Mouse (Mus musculus) spleen, adult 2 months (tissue): Measurements from ENCODE around the gene Clcn1. TPM values are rescaled to one million over a fixed set of nuclear protein-coding genes. Genes with fewer than 3 reads are reported as not detected.

Source experiments
- DNase-seq, 2 experiments: peaks; one replicate each; pipeline versions ENCODE4 v3.0.0 to v3.0.0-alpha.2; 2012 to 2021; ENCODE audit warnings: low spot score in 2 of 2, low read depth in 1 of 2
- H3K27ac ChIP-seq: fragments of 200-500 bp; 2 replicates; pipeline ENCODE4 v1.5.1; 2012; ENCODE audit warnings: low read length, inconsistent platforms; ENCODE audit not compliant: insufficient read depth
- H3K27me3 ChIP-seq: fragments of 200-500 bp; 2 replicates; pipeline ENCODE4 v1.6.1; 2012; ENCODE audit warnings: mild to moderate bottlenecking, moderate library complexity, low read length, inconsistent platforms; ENCODE audit not compliant: control insufficient read depth, insufficient read depth
- H3K36me3 ChIP-seq: fragments of 200-500 bp; 2 replicates; pipeline ENCODE4 v1.6.1; 2012; ENCODE audit warnings: mild to moderate bottlenecking, low read length, inconsistent platforms; ENCODE audit not compliant: control insufficient read depth, insufficient read depth
- H3K4me1 ChIP-seq: fragments of 200-500 bp; 2 replicates; pipeline ENCODE4 v1.6.1; 2011; ENCODE audit warnings: inconsistent platforms; ENCODE audit not compliant: control insufficient read depth, insufficient read depth, insufficient read length
- H3K4me3 ChIP-seq: fragments of 200-500 bp; 2 replicates; pipeline ENCODE4 v1.5.1; 2011; ENCODE audit warnings: mild to moderate bottlenecking, inconsistent platforms; ENCODE audit not compliant: insufficient read depth, insufficient read length; ENCODE audit errors: extremely low read depth
- CTCF ChIP-seq: fragments of 200-500 bp; IDR thresholded peaks from 2 replicates; pipeline ENCODE4 v1.5.1; 2011; ENCODE audit warnings: mild to moderate bottlenecking, inconsistent platforms; ENCODE audit not compliant: insufficient read depth, insufficient read length, insufficient replicate concordance; ENCODE audit errors: extremely low read depth
- POLR2A ChIP-seq: fragments of 200-500 bp; IDR thresholded peaks from 2 replicates; pipeline ENCODE4 v1.6.1; 2011; ENCODE audit warnings: low read depth, low read length, inconsistent platforms
- WGBS: fragments of 180-500 bp; shearing (Covaris S2); methylation state at CpG from one replicate; pipeline ENCODE4 v1.1.7; 2018; 5-methylcytosine and 5-hydroxymethylcytosine counted together
- polyA plus RNA-seq: library from polyadenylated mRNA; depleted of rRNA; stranded (reverse); fragments of >200 nt; gene quantifications from 2 replicates; pipeline ENCODE4 v1.2.3, GENCODE M21; 2012; rRNA removed

The Clcn1 gene
- 0.18 and 0.26 TPM in 2 replicates for polyA plus RNA-seq

DNA sequence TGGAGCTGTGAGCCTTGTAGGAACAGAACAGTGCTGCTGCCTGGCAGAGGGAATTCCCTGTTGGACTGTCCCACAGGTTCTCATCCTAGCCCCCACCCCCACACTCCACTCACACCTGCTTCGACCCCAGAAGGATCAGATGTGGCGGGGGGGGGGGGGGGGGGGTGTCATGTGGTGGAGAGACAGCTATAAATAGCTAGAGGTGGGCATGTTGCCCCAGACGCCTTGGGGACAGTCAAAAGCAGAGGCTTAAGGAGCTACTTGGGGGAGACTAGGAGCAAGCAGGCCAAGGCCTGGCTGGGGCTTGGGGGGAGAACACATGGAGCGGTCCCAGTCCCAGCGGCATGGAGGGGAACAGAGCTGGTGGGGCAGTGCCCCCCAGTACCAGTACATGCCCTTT, at the start of gene Clcn1:
Gene Clcn1 (plus strand): TSS at position 238 of the 400 bp plus-strand sequence.
- WGBS = 67% methylated on average over 5 of the region's 5 CpGs
- H3K36me3 ChIP-seq = peaks cover 12% of the 10 kb centered on the region
- H3K27ac ChIP-seq = no peak within 1 kb of the TSS
- no peak for DNase-seq
- no peaks in the 10 kb centered on the region for H3K27me3 ChIP-seq
- H3K4me1 ChIP-seq = no peaks in the 10 kb centered on the region; the same call in 1 of the 2 replicates
- TF ChIP-seq POLR2A = no peak
- TF ChIP-seq CTCF = no peak
- H3K4me3 ChIP-seq = no peak within 1 kb of the TSS

- H3K4me1 ChIP-seq = no peaks in the 10 kb centered on the region
- TF ChIP-seq CTCF = no peak
- TF ChIP-seq POLR2A = no peak
- 83% methylated on average over 6 of the region's 6 CpGs for WGBS
Measured at GRCm38 (mm10) chr6:42237276-42237805, 49.1 kb upstream of the Clcn1 start.

GRCm38 (mm10) chr6:42241311-42242045, 45.0 kb upstream of the Clcn1 start:
- TF ChIP-seq POLR2A = no peak
- no peak for TF ChIP-seq CTCF
- Histone ChIP-seq H3K27me3 (peaks cover 2% of the 10 kb centered on the region; the same call in 1 of the 2 replicates), H3K36me3 (no peaks in the 10 kb centered on the region), H3K4me1 (no peaks in the 10 kb centered on the region; the same call in 1 of the 2 replicates), H3K4me3 (no peak overlapping the region), H3K27ac (no peak overlapping the region)
- WGBS = 85% methylated on average over 6 of the region's 6 CpGs
- no peak for DNase-seq

More at GRCm38 (mm10) chr6:42237276-42237805, 49.1 kb upstream of the Clcn1 start:
- Histone ChIP-seq H3K27me3 (peaks cover 2% of the 10 kb centered on the region; the same call in 1 of the 2 replicates), H3K27ac (no peak overlapping the region), H3K4me3 (no peak overlapping the region), H3K36me3 (no peaks in the 10 kb centered on the region)
- DNase-seq = no peak

DNA sequence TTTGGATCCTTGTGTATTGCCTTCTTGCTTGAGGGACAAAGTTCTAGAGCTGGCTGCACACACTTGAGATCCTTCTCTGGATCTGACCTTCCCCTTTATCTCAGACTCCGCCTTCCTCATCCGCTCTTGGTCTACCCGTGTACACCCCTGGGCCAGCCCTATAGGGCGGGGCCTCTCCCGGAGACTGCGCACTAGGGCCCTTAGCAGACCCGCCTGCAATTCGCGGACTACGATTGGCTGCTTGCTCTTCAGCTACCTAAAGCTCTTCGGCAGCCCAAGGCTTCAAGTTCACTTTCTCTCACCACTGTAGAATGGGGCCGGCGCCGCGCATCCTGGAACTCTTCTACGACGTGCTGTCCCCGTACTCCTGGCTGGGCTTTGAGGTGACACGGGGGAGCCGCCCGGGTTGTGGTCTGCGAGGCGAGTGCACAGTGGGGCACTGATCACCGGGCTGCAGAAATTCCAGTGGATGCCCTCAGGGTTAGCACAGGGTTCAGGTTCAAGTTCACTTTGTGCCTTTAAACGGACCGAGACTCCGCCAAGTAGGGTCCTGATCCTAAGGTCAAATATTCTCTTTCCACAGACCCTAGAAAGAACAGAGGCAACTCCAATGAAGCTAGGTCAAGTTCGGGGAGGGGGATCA, 40.7 kb upstream of the Clcn1 start, which contains the start of gene Gstk1:
Gene Gstk1 (plus strand): TSS at position 225 of the 643 bp plus-strand sequence.
- peak within 1 kb of the TSS; percentile 44; the same call in 1 of the 2 replicates for H3K27ac ChIP-seq
- no peaks in the 10 kb centered on the region for H3K27me3 ChIP-seq
- TF ChIP-seq CTCF (no peak), POLR2A (peak; percentile 8; the same call in 1 of the 2 replicates)
- peak within 1 kb of the TSS; percentile 64 for H3K4me3 ChIP-seq
- H3K36me3 ChIP-seq = no peaks in the 10 kb centered on the region
- no peaks in the 10 kb centered on the region; the same call in 1 of the 2 replicates for H3K4me1 ChIP-seq
- WGBS = 3% methylated on average over 28 of the region's 28 CpGs
- peak; percentile 77 to 81 for DNase-seq

GRCm38 (mm10) chr6:42247173-42247572, 39.3 kb upstream of the Clcn1 start:
- no peak for DNase-seq
- H3K36me3 ChIP-seq = no peaks in the 10 kb centered on the region
- no peaks in the 10 kb centered on the region for H3K27me3 ChIP-seq
- TF ChIP-seq POLR2A (no peak), CTCF (no peak)
- H3K4me1 ChIP-seq = no peaks in the 10 kb centered on the region; the same call in 1 of the 2 replicates
- no peak overlapping the region for H3K27ac ChIP-seq
- no peak overlapping the region for H3K4me3 ChIP-seq
- WGBS = 76% methylated on average over 8 of the region's 8 CpGs

DNA sequence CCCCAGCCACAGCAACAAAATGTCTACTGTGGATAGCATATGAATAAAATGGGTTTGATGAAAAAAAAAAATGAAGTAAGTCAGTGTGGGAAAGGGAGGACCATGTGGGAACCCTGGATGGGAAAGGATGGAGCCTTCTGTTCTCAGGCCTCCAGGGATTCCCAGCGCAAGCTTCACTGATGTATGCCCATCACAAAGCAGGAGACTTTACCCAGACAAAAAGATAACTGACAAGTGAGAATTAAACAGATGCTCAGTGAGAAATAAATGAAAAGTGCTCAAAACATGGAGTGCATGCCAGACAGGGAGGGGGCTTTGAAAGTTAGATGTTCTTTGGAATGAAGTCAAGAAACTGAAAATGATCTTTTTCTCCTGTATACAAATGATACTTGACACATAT, 38.5 kb upstream of the Clcn1 start:
- H3K27ac ChIP-seq = no peak overlapping the region
- H3K4me1 ChIP-seq = no peaks in the 10 kb centered on the region; the same call in 1 of the 2 replicates
- no peaks in the 10 kb centered on the region for H3K27me3 ChIP-seq
- 97% methylated on average over 1 of the region's 1 CpGs for WGBS
- no peaks in the 10 kb centered on the region for H3K36me3 ChIP-seq
- no peak for DNase-seq
- no peak overlapping the region for H3K4me3 ChIP-seq
- TF ChIP-seq CTCF (no peak), POLR2A (no peak)

DNA sequence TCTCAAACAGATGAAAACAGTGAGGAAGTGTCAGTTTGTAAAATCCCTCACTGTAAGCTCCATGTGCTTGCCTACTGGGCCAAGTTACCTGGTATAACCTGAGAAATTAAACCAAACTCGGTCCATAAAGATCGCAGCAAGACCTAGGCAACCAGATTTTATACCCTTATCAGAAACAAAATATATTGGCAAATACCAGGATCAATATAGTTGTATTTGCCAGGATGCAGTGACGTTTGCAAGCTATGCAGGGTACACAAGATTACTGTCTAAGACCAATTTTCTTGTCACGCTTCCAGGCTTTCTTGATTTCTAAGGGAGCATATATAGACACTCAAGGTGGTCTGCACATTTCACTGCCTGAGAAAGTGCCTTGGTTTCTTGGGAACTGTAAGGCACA, 34.7 kb upstream of the Clcn1 start:
- Histone ChIP-seq H3K27me3 (no peaks in the 10 kb centered on the region), H3K4me1 (no peaks in the 10 kb centered on the region), H3K4me3 (no peak overlapping the region), H3K27ac (no peak overlapping the region), H3K36me3 (no peaks in the 10 kb centered on the region)
- TF ChIP-seq CTCF (no peak), POLR2A (no peak)
- WGBS = 86% methylated on average over 4 of the region's 4 CpGs
- no peak for DNase-seq
